Mouse (Mus musculus): ENCODE measurements at regions not wholly inside any gene's neighbourhood (a gene's known extent, or its start where the extent isn't known, plus 50 kb on each side); places are given as distances from the start of the nearest gene placed in this dataset.
"Not testable (repeated sequence)": the region's sequence is repeated elsewhere in the genome, so short reads cannot be mapped to it uniquely, and the experiment has no call there.

DNA sequence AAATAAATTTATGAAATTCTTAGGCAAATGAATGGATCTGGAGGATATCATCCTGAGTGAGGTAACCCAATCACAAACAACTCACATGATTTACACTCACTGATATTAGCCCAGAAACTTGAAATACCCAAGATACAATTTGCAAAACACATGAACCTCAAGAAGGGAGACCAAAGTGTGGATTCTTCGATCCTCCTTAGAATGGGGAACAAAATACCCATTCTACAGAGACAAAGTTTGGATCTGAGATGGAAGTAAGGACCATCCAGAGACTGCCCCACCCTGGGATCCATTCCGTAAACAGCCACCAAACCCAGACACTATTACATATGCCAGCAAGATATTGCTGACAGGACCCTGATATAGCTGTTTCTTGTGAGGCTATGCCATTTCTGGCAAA is 971.2 kb downstream of the Agbl1 start:
- not testable (repeated sequence) for H3K9ac ChIP-seq; H3K27ac ChIP-seq (ENCODE audit: poor library complexity, severe bottlenecking); H3K36me3 ChIP-seq; ATAC-seq (ENCODE audit: insufficient number of reproducible peaks, low FRiP score); H3K27me3 ChIP-seq (replicated peaks); H3K4me3 ChIP-seq; H3K9me3 ChIP-seq (replicated peaks); H3K4me2 ChIP-seq; H3K4me1 ChIP-seq (replicated peaks)
- 80% methylated on average over 2 of the region's 2 CpGs for WGBS

DNA sequence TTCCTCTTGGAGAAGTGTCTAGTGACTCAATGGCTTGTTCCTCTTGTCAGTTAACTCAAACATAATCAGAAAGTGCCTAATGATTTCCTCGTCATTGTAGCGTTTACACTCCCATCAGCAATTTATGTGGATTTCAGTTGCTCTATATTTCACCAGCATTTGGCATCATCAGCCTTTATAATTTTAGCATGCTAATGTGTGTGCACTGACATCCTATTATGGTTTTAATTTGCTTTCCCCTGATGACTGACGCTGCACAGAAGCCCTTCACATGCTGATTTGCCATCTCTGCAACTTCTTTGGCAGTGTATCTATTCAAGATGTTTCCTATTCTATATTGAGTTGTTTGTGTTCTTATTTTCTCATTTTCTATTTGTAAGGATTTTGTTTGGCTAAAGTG is 975.9 kb downstream of the Agbl1 start:
- Histone ChIP-seq H3K4me3 (no peak overlapping the region), H3K27me3 (replicated peaks) (no peaks in the 10 kb centered on the region), H3K4me1 (replicated peaks) (no peaks in the 10 kb centered on the region), H3K9me3 (replicated peaks) (no peaks in the 10 kb centered on the region), H3K9ac (no peak overlapping the region), H3K27ac (ENCODE audit: poor library complexity, severe bottlenecking) (no peak overlapping the region), H3K4me2 (no peak overlapping the region), H3K36me3 (no peaks in the 10 kb centered on the region)
- 76% methylated on average over 3 of the region's 3 CpGs for WGBS
- no peak for ATAC-seq (ENCODE audit: insufficient number of reproducible peaks, low FRiP score)

DNA sequence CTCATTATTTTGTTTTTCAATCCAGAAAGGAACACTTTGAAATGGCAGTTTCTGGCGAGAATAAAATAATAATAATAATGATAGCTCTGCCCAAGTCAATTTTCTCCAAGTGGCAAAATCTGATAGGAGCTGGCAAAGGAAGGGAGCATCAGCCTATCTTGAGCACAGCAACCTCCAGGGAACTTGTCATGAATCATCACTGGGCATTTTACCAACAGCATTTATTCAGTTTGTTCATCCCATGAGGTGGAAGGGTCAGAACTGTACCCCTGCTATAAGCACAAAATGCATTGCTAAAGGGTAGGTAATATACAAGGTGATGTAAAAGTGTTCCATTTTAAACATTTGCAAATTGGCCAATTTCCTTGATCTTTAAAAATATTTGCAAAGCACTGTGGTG is 1019.7 kb downstream of the Agbl1 start:
- WGBS: 77% methylated on average over 1 of the region's 1 CpGs

DNA sequence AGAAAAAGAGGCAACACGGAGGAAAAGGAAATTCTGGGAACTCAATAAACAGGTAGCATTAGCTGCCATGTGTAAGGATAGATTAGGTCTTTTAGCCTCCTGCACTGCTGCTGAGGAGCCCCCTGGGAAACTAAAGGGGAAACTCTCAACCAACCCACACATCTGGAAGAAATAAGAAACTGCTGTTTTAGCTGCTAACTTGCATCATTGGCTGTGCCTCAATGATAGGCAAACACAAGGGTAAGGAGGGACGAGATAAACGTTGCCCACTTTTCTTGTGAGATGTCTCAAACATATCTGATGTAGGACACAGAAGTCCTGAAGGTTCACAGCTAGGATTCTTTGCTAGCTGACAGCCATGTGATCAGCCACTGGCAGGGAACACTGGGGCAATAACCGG is 1058.0 kb downstream of the Agbl1 start:
- no peak overlapping the region for H3K4me3 ChIP-seq
- no peak for ATAC-seq (ENCODE audit: insufficient number of reproducible peaks, low FRiP score)
- WGBS: 59% methylated on average over 4 of the region's 4 CpGs

More for the DNA sequence above, 1019.7 kb downstream of the Agbl1 start:
- Histone ChIP-seq H3K4me1 (replicated peaks) (no peaks in the 10 kb centered on the region), H3K9me3 (replicated peaks) (no peaks in the 10 kb centered on the region), H3K4me3 (no peak overlapping the region), H3K27me3 (replicated peaks) (no peaks in the 10 kb centered on the region), H3K36me3 (no peaks in the 10 kb centered on the region), H3K9ac (no peak overlapping the region), H3K27ac (ENCODE audit: poor library complexity, severe bottlenecking) (no peak overlapping the region), H3K4me2 (no peak overlapping the region)
- no peak for ATAC-seq (ENCODE audit: insufficient number of reproducible peaks, low FRiP score)

DNA sequence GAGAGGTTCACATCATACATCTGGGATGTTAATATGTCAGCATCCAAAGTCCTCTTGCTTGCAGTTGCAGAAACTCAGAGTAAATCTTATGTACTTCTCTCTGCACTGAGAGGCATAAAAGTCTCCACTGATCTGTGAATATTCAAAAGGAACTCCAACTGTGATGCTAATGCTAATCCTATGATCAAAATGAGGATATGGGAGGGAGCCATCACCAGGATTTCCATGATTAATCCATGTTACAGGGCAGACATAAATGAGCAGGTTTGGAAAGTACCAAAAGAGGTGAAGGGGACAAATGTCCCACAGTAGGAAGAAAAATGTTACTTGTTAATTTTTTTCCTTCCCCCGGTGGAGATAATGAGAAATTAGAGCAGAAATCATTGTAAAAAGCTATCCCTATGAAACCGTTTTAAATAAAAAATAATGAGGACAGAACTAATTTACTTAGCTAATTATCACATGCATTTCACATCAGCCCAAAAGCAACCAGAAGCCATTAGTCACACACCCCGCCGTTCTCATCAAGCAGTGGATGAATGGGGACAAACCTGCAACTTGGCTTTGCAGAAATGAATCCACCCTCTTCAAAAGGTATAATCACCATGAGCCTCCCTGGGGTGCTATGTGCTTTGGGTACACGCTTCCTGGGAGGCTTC is 1065.4 kb downstream of the Agbl1 start:
- ATAC-seq (ENCODE audit: insufficient number of reproducible peaks, low FRiP score): no peak

More for the DNA sequence above, 1058.0 kb downstream of the Agbl1 start:
- Histone ChIP-seq H3K9me3 (replicated peaks) (no peaks in the 10 kb centered on the region), H3K4me1 (replicated peaks) (no peaks in the 10 kb centered on the region), H3K27me3 (replicated peaks) (no peaks in the 10 kb centered on the region), H3K36me3 (no peaks in the 10 kb centered on the region), H3K9ac (no peak overlapping the region), H3K27ac (ENCODE audit: poor library complexity, severe bottlenecking) (no peak overlapping the region), H3K4me2 (no peak overlapping the region)

DNA sequence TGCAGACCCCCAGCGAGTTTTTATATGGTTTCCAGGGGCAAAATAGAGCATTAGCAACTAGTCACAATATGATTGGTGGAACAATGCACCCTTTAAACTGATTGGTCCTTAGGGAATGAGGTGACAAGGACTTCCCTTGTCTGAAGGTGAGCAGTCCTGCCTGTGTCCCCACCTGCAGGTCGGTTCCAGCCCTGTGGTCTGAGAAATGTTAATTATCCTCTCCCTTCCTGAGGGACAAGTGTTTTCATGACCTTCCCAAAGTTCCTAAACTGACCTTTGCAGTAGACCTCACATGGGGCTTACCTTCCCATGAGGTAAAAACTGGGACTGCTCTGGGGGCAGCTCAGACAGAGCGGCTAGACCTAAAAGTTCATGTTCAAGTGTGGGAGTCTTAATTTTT is 1073.5 kb downstream of the Agbl1 start:
- Histone ChIP-seq H3K27me3 (replicated peaks) (no peaks in the 10 kb centered on the region), H3K4me3 (peak overlapping the region; percentile 32; the same call in 1 of the 2 replicates), H3K27ac (ENCODE audit: poor library complexity, severe bottlenecking) (no peak overlapping the region), H3K4me1 (replicated peaks) (peaks cover 5% of the 10 kb centered on the region; the same call in 1 of the 2 replicates), H3K4me2 (peak overlapping the region; percentile 59), H3K9ac (no peak overlapping the region), H3K9me3 (replicated peaks) (no peaks in the 10 kb centered on the region), H3K36me3 (no peaks in the 10 kb centered on the region)
- no peak for ATAC-seq (ENCODE audit: insufficient number of reproducible peaks, low FRiP score)
- 51% methylated on average over 3 of the region's 3 CpGs for WGBS

More for the DNA sequence above, 1065.4 kb downstream of the Agbl1 start:
- H3K36me3 ChIP-seq: no peaks in the 10 kb centered on the region
- no peak overlapping the region for H3K4me3 ChIP-seq
- no peaks in the 10 kb centered on the region for H3K9me3 ChIP-seq (replicated peaks)
- no peaks in the 10 kb centered on the region for H3K27me3 ChIP-seq (replicated peaks)
- H3K4me2 ChIP-seq: no peak overlapping the region
- 29% methylated on average over 5 of the region's 5 CpGs for WGBS
- no peak overlapping the region for H3K27ac ChIP-seq (ENCODE audit: poor library complexity, severe bottlenecking)
- H3K9ac ChIP-seq: no peak overlapping the region
- no peaks in the 10 kb centered on the region for H3K4me1 ChIP-seq (replicated peaks)

DNA sequence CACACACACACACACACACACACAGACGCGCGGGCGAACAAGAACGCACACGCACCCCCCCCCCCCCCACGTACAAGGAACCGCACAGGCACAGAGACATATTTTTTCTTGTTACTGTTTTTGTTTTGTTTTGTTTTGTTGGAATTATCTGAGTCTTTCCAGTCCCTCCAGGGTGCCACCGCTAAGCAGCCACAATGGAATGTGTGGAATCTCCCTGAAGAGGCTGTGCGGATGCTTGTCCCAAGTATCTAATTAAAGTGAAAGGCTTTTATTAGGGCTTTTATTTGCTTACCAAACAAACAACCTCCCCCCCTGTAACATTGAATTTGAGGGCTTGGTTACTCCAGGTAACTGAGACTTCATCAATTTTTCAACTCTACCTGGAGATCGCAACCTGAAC is 1074.2 kb downstream of the Agbl1 start:
- Histone ChIP-seq H3K4me3 (peak overlapping the region; percentile 32), H3K36me3 (no peaks in the 10 kb centered on the region), H3K27me3 (replicated peaks) (no peaks in the 10 kb centered on the region), H3K9me3 (replicated peaks) (no peaks in the 10 kb centered on the region), H3K4me1 (replicated peaks) (peaks cover 5% of the 10 kb centered on the region; the same call in 1 of the 2 replicates), H3K4me2 (peak overlapping the region; percentile 59), H3K27ac (ENCODE audit: poor library complexity, severe bottlenecking) (no peak overlapping the region), H3K9ac (no peak overlapping the region)
- ATAC-seq (ENCODE audit: insufficient number of reproducible peaks, low FRiP score): no peak
- WGBS: 9% methylated on average over 5 of the region's 11 CpGs

DNA sequence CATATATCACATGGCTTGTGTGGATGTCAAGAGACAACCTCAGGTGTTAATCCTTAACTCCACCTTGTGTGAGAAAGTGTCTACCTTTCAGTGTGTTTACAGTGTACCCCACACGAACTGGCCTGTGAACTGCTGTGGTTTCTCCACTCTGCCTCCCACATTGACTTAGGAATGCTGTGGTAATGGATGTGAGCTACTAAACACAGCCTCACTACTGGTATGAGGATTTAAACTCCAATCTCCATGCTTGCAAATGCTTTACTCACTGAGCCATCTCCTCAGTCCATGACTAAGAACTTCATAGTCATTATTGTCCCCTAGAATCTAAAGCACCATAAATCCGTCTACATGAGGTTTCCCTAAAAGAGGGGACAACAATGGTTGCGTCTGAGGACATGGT is 1075.8 kb downstream of the Agbl1 start:
- H3K9ac ChIP-seq: no peak overlapping the region
- no peaks in the 10 kb centered on the region for H3K9me3 ChIP-seq (replicated peaks)
- H3K27ac ChIP-seq (ENCODE audit: poor library complexity, severe bottlenecking): no peak overlapping the region
- WGBS: 67% methylated on average over 3 of the region's 3 CpGs
- peaks cover 5% of the 10 kb centered on the region; the same call in 1 of the 2 replicates for H3K4me1 ChIP-seq (replicated peaks)
- no peak overlapping the region for H3K4me3 ChIP-seq
- ATAC-seq (ENCODE audit: insufficient number of reproducible peaks, low FRiP score): no peak
- H3K27me3 ChIP-seq (replicated peaks): no peaks in the 10 kb centered on the region
- no peaks in the 10 kb centered on the region for H3K36me3 ChIP-seq
- H3K4me2 ChIP-seq: no peak overlapping the region

DNA sequence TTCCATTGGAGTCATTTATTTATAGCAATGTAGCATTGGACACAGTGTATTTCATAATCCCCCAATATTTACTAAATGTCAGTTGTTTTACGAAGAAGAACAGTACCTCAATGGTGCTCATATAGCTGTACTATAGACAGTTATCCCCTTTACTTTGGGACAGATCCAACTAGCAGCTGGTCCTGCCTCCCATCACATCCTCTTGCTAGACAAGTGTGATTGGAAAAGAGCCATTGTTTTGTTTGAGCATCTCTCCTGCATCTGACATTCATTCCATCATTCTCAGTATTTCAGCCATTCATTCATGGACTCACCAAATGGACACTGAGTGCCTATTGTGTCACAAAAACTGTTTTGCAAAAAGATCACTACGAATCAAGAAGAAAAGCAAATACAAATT is 1082.0 kb downstream of the Agbl1 start:
- H3K4me1 ChIP-seq (replicated peaks): no peaks in the 10 kb centered on the region
- H3K27ac ChIP-seq (ENCODE audit: poor library complexity, severe bottlenecking): no peak overlapping the region
- H3K36me3 ChIP-seq: no peaks in the 10 kb centered on the region
- H3K4me2 ChIP-seq: no peak overlapping the region
- ATAC-seq (ENCODE audit: insufficient number of reproducible peaks, low FRiP score): no peak
- H3K27me3 ChIP-seq (replicated peaks): no peaks in the 10 kb centered on the region
- H3K9ac ChIP-seq: no peak overlapping the region
- H3K9me3 ChIP-seq (replicated peaks): no peaks in the 10 kb centered on the region
- WGBS: 79% methylated on average over 2 of the region's 2 CpGs
- H3K4me3 ChIP-seq: no peak overlapping the region

DNA sequence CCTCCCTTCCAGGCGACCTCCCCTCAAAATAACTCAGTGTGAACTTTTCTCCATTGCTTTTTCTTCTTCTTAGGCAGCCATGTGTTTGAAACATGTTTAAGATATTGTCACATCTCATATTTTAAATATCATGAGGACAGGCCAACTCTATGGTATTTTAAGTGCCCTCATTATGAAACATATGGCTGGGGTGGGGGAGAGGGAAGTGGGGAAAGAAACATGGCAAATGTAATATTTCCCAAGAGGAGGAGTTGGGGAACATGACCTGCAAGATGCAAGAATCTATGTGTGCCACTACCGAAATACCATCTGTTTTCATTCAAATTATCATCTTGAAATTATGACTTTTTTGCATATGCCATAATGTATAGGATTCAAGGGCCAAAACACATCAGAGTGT is 1095.5 kb downstream of the Agbl1 start:
- Histone ChIP-seq H3K9ac (no peak overlapping the region), H3K9me3 (replicated peaks) (no peaks in the 10 kb centered on the region), H3K4me1 (replicated peaks) (no peaks in the 10 kb centered on the region), H3K36me3 (no peaks in the 10 kb centered on the region), H3K4me3 (no peak overlapping the region), H3K27me3 (replicated peaks) (no peaks in the 10 kb centered on the region), H3K27ac (ENCODE audit: poor library complexity, severe bottlenecking) (no peak overlapping the region), H3K4me2 (no peak overlapping the region)
- WGBS: 59% methylated on average over 2 of the region's 2 CpGs
- no peak for ATAC-seq (ENCODE audit: insufficient number of reproducible peaks, low FRiP score)

DNA sequence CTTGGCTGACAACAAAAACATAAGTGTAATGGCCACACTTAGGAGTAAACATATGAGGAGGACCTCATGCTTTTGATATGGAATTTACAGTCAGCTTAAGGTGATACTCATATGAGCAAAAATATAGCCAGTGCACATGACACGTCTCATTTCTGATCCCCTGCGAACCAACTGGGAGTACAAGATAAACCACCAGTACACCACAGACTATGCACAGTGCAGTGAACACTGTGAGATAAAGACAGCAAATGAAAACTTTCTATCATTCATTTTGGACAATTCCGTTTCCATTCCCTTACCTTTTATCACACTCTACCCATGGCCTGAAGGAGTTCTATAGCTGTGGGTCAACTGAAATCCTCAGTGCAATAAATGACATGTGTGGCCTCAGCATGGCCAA is 1097.1 kb downstream of the Agbl1 start:
- no peak overlapping the region for H3K9ac ChIP-seq
- H3K9me3 ChIP-seq (replicated peaks): no peaks in the 10 kb centered on the region
- no peaks in the 10 kb centered on the region for H3K36me3 ChIP-seq
- no peak overlapping the region for H3K27ac ChIP-seq (ENCODE audit: poor library complexity, severe bottlenecking)
- no peak overlapping the region for H3K4me2 ChIP-seq
- no peak overlapping the region for H3K4me3 ChIP-seq
- H3K4me1 ChIP-seq (replicated peaks): no peaks in the 10 kb centered on the region
- ATAC-seq (ENCODE audit: insufficient number of reproducible peaks, low FRiP score): no peak
- no peaks in the 10 kb centered on the region for H3K27me3 ChIP-seq (replicated peaks)
- 74% methylated on average over 3 of the region's 3 CpGs for WGBS

DNA sequence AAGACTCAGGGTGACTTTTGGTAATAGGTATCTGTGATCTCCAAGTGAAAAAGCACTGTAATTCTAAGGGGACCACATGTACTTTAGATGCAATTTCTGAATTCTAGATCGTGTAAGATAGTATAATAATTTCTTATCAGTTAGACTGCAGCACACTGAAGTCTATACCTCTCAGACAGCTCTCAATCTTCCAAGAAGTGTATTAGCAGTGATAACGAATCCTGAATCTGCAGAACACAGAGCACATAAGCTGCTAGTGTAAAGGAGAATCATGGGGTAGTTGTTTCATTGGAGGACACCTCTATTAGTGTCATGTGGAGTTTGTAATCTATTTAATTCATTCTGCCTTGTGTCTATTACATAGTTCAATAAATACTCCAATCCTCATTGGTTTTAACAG is 1097.8 kb downstream of the Agbl1 start:
- 57% methylated on average over 2 of the region's 2 CpGs for WGBS
- no peak for ATAC-seq (ENCODE audit: insufficient number of reproducible peaks, low FRiP score)
- H3K27me3 ChIP-seq (replicated peaks): no peaks in the 10 kb centered on the region
- H3K36me3 ChIP-seq: no peaks in the 10 kb centered on the region
- no peaks in the 10 kb centered on the region for H3K9me3 ChIP-seq (replicated peaks)
- H3K4me2 ChIP-seq: no peak overlapping the region
- no peak overlapping the region for H3K9ac ChIP-seq
- H3K27ac ChIP-seq (ENCODE audit: poor library complexity, severe bottlenecking): no peak overlapping the region
- H3K4me1 ChIP-seq (replicated peaks): no peaks in the 10 kb centered on the region
- no peak overlapping the region for H3K4me3 ChIP-seq
